Mouse (Mus musculus) c-Kit-positive CD71-positive TER-119-negative erythroid progenitor cells, embryonic 14.5 days (primary cell): ENCODE data around the gene Prkg2.

Source experiments
- DNase-seq: peaks from one replicate; pipeline ENCODE4 v3.0.0-alpha.2; 2013; ENCODE audit warnings: low read depth

Gene Prkg2

DNA sequence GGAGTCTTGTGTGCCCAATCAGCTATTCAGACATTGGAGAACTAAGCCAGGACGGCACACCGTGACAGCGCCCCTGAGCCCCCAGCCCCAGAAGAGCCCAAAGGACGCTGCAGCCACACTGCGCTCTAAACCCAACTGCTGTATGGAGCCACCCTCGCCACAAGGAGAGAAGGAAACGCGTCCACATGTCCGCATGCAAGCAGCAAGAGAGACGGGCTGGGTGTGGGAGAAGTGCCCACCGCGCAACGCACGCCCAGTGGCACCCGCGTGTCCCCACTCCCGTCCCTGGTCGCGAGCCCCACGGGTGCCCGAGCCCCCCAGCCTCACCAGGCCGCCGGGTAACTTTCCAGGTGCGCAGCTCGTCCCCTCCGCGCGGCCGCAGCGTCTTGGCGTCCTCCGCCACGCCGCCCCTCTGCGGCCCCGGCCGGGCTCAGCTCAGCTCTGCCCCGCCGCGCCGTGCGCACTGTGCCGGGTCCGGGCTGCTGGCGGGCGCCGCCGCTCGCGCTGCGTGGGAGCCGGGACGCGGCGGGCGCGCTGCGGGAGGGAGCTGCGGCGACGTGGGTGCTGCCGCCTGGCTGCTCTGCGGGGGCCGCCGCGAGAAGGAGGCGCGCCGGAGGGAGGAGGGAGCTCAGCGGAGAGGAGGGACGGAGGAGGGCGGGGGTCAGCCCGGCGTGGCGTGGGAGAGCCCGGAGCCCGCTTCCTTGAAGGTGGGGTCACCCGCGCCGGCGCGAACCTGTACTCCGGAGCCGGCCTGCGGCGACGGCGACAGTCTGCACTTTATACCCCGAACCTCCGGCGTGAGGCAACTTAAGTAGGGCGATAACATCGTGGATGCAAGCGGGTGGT, at the start of gene Prkg2:
TSS of gene Prkg2 (minus strand) at position 756 of the 846 bp plus-strand sequence.
- no peak for DNase-seq

DNA sequence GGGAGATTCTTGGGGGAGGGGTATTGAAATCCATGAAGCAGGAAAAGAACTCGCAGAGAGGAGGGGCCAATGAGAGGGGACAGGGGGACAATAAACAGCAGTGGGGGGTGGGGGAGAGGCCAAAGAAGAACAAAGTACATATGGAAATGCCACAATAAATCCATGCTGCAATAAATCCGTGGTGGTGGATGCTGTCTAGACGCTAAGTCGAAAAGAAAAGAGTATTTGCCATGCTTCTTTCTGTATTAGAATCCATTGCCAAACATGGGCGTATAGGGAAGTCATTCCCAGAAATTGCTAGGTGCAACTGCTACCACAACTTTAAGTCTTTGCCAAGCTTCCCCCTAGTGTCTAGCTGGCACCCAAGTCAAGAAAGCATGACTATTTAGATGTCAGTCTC, 46.8 kb upstream of the Prkg2 start:
- DNase-seq, result no peak

DNA sequence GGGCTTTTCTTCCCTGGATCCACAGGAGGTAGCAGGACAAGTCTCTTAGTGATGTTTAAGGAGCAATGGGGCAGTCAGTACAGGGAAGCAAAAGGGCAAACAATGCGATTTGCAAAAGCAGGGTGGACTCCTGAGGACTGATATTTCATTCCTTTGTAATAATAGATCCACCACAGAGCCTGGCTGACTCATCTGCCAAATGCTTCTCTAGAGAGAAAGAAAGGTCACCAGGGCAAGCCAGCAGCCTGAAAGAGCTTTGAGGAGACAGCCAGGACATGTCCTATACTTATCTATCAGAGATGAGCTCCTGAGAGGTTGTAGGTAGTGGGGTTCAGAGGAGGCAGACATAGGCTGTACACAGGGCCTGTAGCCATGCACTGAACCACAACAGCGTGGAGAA, 41.2 kb upstream of the Prkg2 start:
- no peak for DNase-seq

DNA sequence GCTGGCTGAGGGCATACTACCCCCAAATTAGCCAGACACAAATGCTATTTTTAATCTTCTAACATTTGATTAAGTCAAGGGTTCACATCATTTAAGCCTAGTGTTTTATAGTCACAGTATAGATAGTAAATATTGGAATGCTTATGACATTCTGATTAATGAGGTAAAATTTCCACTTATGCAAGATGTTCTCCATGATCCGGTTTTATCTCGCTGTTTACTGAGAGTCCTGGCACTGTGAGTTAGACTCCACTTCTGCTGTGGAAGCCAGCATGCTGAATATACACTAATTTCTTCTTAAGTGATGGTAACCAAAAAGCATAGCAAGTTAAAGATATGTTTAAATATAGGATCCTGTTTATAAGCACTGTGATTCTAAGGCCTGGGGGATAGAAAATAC, 31.2 kb upstream of the Prkg2 start:
- DNase-seq, result no peak

DNA sequence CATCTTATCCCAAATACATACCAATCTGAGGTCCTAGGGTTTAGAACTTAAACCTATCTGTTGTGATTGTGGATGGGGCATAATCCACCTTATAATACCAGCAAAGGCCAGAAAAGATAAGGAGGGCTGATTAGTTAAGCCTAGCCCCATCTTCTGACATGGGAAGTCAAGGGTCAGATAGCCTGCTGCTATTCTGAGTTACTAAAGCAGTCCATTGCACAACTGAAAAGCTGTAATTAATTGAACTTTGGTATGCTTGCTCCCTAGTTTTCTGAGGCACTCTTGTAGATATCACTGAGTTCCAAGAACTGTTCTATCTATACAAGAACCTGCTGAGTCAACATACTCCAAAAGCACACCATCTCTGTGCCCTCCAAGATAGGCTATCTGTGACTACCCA, 25.4 kb upstream of the Prkg2 start:
- DNase-seq, result no peak

DNA sequence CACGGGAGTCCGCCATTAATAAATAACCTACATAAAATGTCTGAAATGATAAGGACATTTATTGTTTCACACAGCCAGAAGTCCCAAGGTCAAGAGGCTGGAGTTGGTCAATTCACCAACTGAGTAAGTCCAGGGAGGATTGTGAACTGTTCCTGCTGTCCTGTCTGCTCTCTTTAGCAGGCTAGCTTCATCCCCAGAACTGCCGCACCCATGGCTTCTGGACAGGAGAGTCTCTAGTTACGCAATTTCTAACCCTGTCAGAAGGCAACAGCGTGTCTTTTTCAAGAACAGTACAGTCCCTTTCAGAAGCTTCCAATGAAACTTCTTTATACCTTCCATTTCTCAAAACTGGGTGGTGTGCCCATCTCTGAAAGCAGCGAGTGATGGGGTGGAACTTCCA, 1.9 kb upstream of the Prkg2 start:
- no peak for DNase-seq

DNA sequence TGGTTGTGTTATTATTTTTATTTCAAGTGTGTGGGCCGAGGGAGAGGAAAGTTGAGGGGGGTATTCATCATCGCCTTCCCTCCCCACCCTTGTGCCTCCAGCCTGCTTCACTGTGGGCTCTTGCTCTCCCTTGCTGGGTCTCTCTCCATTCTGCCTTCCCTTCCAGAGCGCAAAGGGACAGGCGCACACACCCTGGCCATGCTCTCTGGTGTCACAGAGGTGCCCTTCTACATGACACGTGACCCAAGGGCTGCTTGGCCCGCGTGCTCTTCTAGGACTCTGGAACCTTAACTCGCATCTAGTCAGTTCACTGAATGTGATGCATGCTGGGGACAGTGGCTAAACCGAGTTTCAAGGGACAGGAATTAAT, 276 bp upstream of the Prkg2 start:
- no peak for DNase-seq

DNA sequence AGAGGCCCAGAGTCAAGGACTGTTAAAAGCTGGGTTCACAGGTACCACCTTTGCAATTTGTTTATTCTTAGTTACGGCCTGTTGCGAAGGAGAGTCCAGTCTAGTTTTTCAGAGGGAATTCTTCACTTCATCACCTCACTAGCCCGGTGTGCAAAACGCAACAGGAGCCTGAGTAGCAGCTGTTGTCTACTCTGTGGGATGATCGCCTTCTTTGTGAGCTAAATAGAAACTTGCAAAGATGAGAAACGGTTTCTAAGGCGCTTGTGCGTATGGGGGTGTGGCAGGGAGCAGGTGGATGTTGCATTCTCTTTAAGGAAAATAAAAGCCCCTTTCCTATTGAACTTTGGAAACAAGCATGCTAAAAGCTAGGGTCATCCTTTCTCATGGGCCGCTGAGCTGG, 1.2 kb downstream of the Prkg2 start:
- DNase-seq, result no peak

DNA sequence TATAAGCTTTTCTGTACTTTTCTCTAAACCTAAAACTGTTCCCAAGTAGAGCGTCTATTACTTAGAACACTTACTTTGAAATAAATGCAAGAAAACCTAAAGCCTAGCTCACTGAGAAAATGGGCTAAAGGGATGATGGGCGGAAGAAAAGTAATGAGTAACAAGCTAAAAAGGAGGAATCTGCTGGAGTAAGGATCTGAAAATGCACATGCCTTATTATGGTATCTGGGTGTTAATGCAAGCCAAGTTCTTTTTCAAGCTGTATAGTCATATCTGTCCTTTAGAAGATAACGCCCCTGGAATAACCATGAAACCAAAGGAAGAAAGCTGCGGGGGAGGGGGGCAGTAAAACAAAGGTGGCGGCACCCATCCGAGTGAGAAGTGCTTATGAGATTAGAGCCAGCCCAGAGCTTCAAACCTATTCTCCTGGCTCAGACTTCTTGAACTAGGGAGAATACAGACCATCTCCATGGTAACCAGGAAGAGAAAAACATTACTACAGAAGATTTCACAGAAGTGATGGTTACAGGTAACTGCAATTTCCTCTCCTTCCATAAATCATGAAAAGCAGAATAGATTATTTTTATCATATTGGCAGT, 5.5 kb downstream of the Prkg2 start:
- no peak for DNase-seq

DNA sequence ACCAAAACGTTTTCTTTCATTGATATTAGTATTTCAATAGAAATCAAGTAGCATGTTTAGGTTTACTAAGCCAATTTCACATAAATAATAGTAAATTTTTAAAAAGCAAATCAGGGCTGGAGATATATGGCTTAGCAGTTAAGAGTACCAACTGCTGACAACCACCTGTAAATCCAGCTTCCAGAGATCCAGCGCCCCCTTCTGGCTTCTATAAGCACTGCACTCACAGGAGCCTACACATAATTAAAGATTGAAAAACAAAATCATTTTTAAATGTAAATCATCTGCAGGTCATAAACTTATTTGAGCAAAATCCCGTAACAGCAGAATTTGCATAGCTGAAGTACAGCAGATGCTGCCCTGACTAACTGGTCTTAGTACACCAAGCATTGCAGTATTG, 10.8 kb downstream of the Prkg2 start:
- DNase-seq, result no peak

DNA sequence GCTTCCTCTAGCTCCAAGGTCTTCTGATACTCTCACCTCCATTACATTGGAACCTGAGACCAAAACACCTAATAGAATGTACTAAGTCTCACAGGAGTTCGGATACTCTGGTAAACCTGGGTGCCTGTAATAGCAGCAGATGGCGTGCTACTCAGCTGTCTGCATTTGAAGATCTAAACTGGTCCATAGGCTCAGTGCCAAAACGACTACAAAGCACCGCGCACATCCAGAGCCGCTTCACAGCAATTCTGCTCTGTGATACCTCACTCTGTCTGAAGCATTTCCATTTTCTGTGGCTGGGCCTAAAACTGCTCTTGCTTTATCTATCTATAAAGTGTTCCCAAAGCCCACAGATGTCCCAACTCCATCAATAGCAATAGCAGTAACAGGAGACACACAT, 17.4 kb downstream of the Prkg2 start:
- no peak for DNase-seq

DNA sequence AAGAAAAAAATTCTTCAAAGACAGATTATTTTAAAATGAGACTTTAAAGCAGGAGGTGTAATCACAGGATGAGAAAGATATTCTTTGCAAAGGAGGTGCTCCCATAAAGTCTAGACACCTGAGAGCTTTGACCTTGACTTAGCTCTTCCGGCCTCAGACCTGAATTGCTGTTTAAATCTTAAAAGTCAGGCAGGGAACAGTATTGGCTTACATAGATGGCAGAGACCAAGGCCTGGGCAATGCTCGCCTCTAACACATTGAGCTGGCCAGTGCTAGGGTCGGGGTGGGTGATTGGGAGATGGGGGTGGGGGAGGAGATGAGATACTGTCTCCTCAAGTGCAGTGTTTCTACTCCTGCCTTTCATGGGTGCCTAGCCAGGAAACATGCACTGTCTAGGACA, 22.0 kb downstream of the Prkg2 start:
- DNase-seq, result no peak

DNA sequence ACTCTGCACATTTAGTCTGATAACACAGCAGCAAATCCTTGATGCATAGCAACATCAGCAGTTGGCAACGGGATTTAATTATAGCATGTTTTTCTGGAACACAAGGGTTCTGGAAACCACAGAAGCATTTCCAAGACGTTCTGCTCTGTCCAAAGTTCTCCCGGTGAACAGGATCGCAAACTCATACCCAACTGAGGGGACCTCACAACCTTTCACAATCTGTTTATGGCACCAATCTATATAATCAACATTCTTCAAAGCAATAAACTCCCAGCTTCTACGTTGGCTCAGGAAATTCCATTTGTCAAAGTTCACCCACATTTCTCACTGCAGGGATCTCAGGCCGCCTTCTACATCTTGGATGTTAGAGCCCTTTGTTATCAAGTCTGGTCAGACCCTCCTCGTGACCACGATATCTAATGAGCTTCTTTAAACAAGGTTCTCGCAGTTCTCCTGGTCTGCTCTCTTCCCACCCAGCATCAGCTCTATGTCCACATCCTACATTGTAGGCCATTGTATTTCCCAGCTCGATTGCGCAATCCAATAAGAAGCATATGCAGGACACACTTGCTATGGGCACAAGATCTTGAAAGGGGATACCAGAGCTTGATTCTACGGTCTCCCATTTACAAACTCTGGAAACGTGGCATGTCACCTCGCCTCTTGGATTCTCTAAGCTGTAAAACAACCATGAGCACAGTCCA, 26.6 kb downstream of the Prkg2 start:
- DNase-seq, result no peak

DNA sequence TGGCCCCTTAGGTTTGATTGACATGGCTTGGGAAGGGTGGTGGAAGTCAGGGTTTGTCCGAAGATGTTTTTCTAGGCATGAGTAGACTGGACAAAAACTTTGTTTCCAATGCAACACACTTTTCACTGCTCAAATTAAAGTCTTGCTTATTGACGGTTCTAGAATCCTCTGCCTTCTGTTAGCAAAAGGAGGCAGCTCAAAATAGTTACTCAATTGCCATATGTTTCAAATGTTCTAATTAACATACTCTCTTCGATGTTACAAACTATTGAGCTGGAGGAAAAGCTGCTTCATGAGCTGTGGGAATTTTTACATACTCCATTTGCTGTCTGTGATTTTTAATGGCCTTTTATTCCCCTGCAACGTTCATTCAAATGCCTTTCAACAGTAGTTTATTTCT, 39.0 kb downstream of the Prkg2 start:
- DNase-seq, result no peak

DNA sequence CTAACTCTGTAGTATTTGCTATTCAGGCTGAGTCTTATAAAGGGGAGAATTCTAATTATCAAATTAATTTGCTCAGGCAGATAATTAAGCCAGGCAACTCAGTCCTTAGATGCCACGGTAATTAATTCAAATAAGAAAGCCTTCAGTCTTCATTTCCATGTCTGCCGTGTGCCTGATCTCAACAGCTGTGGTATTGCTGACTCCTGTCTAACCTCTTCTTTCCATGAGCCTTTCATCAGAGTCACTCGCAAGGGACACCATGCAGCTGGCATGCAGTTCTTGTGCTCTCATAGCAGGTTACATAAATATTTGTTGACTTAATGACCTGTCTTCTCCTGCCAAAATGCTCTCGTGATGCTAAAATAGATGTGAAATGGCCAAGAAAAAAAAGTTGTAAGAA, 41.4 kb downstream of the Prkg2 start:
- DNase-seq, result no peak

DNA sequence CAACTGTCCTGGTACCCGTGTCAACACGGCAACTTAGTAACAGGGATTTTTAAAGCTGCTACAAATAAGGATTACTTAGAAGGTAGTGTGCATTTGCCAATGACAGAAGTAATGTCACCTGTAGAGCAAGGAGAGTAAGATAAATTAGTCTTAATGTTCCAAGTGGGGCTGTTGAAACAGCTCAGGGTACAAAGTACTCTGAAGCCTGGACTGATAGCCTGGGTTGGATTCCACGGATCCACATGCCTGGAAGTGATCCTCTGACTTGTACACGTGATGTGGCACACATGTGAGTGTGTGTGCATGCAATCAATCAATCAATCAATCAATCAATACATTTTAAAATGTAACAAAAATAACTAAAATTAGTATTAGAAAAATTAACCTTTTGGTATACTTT, 45.6 kb downstream of the Prkg2 start:
- no peak for DNase-seq

DNA sequence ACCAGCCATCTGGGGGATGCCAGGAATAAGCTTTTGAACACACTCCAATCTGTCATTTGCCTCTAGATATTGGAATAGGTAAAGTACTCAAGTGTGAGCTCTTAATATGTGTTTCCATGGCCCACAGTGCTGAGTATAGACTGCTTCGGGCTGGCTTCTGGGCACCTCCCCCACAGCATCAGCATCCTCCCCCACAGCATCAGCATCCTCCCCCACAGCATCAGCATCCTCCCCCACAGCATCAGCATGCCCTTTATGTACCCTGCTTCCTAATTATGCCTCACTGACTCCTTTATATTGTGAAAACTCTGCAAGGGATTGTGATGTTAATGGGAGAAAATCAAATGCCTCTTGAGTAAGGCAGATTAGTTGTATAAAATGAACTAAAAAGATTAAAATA, 49.5 kb downstream of the Prkg2 start:
- no peak for DNase-seq

DNA sequence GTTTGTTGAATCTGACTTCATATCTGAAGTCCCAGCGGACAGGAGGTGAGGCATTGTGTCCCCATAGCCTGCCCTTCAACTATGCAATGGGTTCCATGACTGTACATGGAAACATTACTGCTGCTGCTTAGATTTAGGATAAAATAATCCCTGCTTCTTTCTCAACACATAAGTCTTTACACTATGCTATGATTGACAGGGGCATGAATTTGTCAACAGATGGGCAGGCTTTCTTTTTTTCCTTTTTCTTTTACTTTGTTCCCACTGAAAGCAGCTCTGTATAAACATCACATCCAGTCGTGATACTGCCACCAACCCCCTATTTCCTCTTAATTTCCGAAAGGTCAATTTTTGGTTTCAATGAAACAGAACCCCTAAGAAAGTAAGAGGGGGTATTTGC, 50.0 kb downstream of the Prkg2 start:
- no peak for DNase-seq

DNA sequence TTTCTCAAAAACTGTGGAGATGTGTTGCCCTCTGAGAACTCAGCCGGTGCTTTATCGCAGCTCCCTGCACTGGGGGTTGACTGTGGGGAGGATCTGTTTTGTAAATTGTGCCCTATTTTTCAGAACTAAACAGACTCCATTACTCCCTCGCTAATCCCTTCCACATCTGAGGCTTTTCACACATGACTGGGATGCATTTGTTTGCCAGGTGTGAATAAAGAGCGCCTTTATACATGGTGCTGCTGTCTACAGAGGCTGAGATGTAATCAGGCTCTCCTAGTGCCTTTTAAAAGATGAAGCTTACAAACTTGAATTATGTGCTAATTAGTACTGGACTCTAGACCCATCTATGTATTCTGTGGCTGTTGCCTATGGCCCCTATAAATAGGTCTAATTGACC, 50.7 kb downstream of the Prkg2 start:
- DNase-seq, result no peak

DNA sequence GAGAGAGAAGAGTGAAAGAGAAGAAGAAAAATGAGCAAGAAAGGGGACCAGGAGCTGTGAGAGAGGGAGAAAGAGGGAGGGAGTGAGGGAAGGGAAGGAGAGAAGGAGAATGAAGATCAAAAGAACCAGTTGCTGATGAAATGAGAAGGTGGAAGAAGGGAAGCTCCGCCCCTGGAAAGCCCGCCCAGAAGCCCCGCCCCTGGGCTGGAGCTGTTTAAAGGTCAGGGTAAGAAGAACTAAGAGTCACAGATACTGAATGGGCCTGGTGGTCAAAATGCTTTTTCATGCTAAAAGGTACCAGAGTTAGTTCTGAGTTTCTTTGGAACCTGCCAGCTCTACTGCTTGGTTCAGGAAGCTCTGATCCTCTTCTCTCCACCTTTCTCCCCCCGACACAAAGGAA, 51.1 kb downstream of the Prkg2 start:
- no peak for DNase-seq

DNA sequence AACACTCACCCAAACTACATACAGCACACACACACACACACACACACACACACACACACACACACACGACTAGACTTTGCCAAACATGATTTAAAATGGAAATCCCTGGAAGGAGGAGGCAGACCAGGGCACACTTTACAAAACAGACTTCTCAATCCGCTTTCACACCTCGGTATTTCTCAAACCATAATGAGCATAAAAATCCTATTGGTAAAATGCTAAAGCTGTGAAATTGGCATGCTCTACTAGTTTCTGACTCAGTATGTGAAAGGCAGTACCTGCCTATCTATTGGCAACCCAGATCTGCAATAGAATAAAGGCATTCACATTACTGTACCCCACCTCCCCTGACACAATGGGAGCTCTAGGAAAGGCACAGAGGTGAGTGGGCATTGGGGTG, 52.1 kb downstream of the Prkg2 start:
- no peak for DNase-seq

DNA sequence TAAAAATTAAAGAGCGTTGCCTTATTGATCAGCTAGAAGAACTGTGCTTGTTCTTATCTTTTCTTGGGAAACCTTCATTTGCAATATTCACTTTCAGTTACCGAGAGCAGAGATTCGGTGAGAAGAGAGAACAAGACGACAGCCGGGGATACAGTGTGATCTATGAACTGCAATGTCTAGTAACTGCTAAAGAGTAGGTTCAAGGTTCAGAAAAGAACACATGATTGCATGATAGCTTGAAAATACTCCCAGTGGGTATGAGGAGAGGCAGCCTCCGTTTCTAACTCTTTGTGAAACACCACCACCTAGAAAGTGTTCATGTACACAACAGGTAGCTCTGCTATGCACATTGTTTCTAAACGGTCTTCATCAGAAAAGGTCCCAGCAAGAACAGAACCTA, 55.8 kb downstream of the Prkg2 start:
- no peak for DNase-seq

DNA sequence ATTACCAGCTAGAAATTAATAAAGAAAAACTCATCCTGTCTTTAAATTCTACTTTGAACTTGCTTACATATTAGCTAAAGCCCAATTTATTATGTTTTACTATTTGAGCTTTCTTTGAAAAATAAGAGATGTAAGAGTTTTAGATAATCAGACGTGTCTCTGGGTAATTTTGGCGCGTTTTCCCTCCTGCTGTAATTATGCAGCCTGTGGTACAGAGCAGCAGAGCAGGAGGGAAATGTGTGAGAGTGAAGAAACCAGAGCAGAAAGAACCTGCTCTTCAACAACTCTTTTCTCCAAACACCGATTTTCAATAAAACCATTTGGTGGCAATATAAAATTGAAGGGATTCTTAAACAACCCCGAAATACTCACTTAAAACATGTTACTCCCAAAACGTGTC, 58.8 kb downstream of the Prkg2 start:
- no peak for DNase-seq
